Mouse (Mus musculus): ENCODE results near the gene Dixdc1. TPM values are rescaled to one million over a fixed set of nuclear protein-coding genes. Genes with fewer than 3 reads are reported as not detected.

The Dixdc1 gene
- total and polyA plus RNA-seq, 3 experiments, result 0.07 TPM; not detected in 2

DNA sequence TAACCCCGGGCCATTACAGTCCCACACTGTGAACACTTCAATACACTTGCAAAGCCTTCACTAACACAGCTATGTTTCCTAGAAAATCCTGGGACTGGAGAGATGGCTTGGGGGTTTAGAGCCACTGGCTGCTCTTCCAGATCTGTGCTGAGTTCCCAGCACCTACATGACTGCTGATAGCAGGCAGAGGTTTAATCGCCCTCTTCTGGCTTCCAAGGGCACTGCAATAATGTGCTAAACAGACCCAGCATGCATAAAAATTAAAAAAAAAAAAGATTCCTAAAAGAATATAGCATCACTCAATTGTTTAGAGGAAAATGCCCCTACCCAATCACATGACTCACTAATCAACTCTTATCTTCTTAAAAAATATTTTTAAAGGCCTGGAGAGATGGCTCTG, 106.3 kb downstream of the Dixdc1 start:
- Histone ChIP-seq H3K4me1 (ENCODE audit: control insufficient read depth in 1 of 2, insufficient read depth in 2 of 2, low read length in 2 of 2) (peaks cover 0 to 10% of the 10 kb centered on the region in 2 experiments; a peak in 2 of 4 replicates), H3K9ac (ENCODE audit: control insufficient read depth, low read depth, low read length, poor library complexity, severe bottlenecking) (no peak overlapping the region), H3K79me2 (ENCODE audit: control insufficient read depth, insufficient read depth, low read length, poor library complexity) (peaks cover 1% of the 10 kb centered on the region), H3K9me3 (replicated peaks; ENCODE audit: insufficient read depth, low read length) (no peaks in the 10 kb centered on the region), H3K27ac (ENCODE audit: control insufficient read depth, low read depth, low read length) (no peak overlapping the region), H3K36me3 (ENCODE audit: control insufficient read depth in 1 of 2, insufficient read depth in 2 of 2, low read length in 2 of 2) (peaks cover 4 to 7% of the 10 kb centered on the region in 2 experiments), H3K4me3 (ENCODE audit: control insufficient read depth in 1 of 2, insufficient read depth in 1 of 2, low read depth in 2 of 2, low read length in 2 of 2) (no peak overlapping the region), H3K27me3 (ENCODE audit: control insufficient read depth in 1 of 2, insufficient read depth in 2 of 2, low read length in 2 of 2) (no peaks in the 10 kb centered on the region)
- peak; percentile 85 for DNase-seq (ENCODE audit: low read depth, low spot score)
- no peak for TF ChIP-seq NRF1 (IDR thresholded peaks at IDR 0.05; ENCODE audit: insufficient read depth, low read depth, low read length, poor library complexity, severe bottlenecking)
- peak; percentile 28; the same call in 1 of the 2 replicates for TF ChIP-seq GATA1 (IDR thresholded peaks at IDR 0.05; ENCODE audit: low read depth, low read length)
- TF ChIP-seq TBP (IDR thresholded peaks at IDR 0.05; ENCODE audit: low read depth, low read length), result no peak
- TF ChIP-seq ETS1 (IDR thresholded peaks at IDR 0.05; ENCODE audit: low read depth, low read length), result no peak
- TF ChIP-seq CHD2 (IDR thresholded peaks at IDR 0.05; ENCODE audit: low read length), result no peak
- peak; percentile 54 to 63 (median 60) for TF ChIP-seq CTCF (IDR thresholded peaks at IDR 0.05 in 2 of 3, conservative IDR thresholded peaks at IDR 0.05 in 1 of 3; ENCODE audit: control insufficient read depth in 1 of 3, insufficient read depth in 1 of 3, low read depth in 2 of 3, low read length in 3 of 3, poor library complexity in 1 of 3, severe bottlenecking in 1 of 3)
- no peak for TF ChIP-seq MXI1 (IDR thresholded peaks at IDR 0.05; ENCODE audit: low read depth, low read length)
- TF ChIP-seq MAFK (IDR thresholded peaks at IDR 0.05; ENCODE audit: borderline replicate concordance, low read depth, low read length), result no peak
- TF ChIP-seq HCFC1 (IDR thresholded peaks at IDR 0.05; ENCODE audit: low read depth, low read length), result no peak
- no peak for TF ChIP-seq MAX (IDR thresholded peaks at IDR 0.05; ENCODE audit: low read length)
- TF ChIP-seq MYB (IDR thresholded peaks at IDR 0.05; ENCODE audit: low read depth, low read length), result no peak
- TF ChIP-seq GABPA (IDR thresholded peaks at IDR 0.05; ENCODE audit: low read depth, low read length), result no peak
- no peak for TF ChIP-seq BHLHE40 (IDR thresholded peaks at IDR 0.05; ENCODE audit: borderline replicate concordance, low read depth, low read length)
- no peak for TF ChIP-seq MAZ (IDR thresholded peaks at IDR 0.05; ENCODE audit: low read depth, low read length)
- no peak for TF ChIP-seq POLR2AphosphoS5 (IDR thresholded peaks at IDR 0.05; ENCODE audit: borderline replicate concordance, low read depth, low read length)
- TF ChIP-seq POLR2A (IDR thresholded peaks at IDR 0.05; ENCODE audit: control insufficient read depth in 1 of 2, insufficient read depth in 1 of 2, low read depth in 1 of 2, low read length in 2 of 2, poor library complexity in 1 of 2), result no peak
- no peak for TF ChIP-seq USF1 (IDR thresholded peaks at IDR 0.05; ENCODE audit: low read depth, low read length)
- TF ChIP-seq RCOR1 (IDR thresholded peaks at IDR 0.05; ENCODE audit: low read depth, low read length), result no peak
- no peak for TF ChIP-seq JUND (IDR thresholded peaks at IDR 0.05; ENCODE audit: low read depth, low read length)
- TF ChIP-seq EP300 (IDR thresholded peaks at IDR 0.05; ENCODE audit: low read depth in 1 of 2, low read length in 2 of 2), result no peak
- TF ChIP-seq KAT2A (conservative IDR thresholded peaks at IDR 0.05; ENCODE audit: low read depth, low read length), result no peak
- TF ChIP-seq E2F4 (IDR thresholded peaks at IDR 0.05; ENCODE audit: borderline replicate concordance, low read depth, low read length), result no peak
- no peak; the same call in 1 of the 2 replicates for TF ChIP-seq MYC (IDR thresholded peaks at IDR 0.05; ENCODE audit: low read depth, low read length)
- TF ChIP-seq ZMIZ1 (IDR thresholded peaks at IDR 0.05; ENCODE audit: low read depth, low read length), result no peak
- TF ChIP-seq SIN3A (IDR thresholded peaks at IDR 0.05; ENCODE audit: low read length), result peak; percentile 23; the same call in 1 of the 2 replicates
- TF ChIP-seq TCF12 (IDR thresholded peaks at IDR 0.05; ENCODE audit: low read depth, low read length), result no peak
- peak; percentile 30 for TF ChIP-seq RAD21 (IDR thresholded peaks at IDR 0.05; ENCODE audit: low read depth, low read length)
- no peak for TF ChIP-seq POLR2AphosphoS2 (IDR thresholded peaks at IDR 0.05; ENCODE audit: low read length)
- peak; percentile 53 for TF ChIP-seq SMC3 (IDR thresholded peaks at IDR 0.05; ENCODE audit: low read depth, low read length)
- no peak for TF ChIP-seq NELFE (IDR thresholded peaks at IDR 0.05; ENCODE audit: low read depth, low read length)
- TF ChIP-seq UBTF (IDR thresholded peaks at IDR 0.05; ENCODE audit: borderline replicate concordance, insufficient read depth, low read depth, low read length), result no peak
- no peak for TF ChIP-seq CHD1 (IDR thresholded peaks at IDR 0.05; ENCODE audit: low read depth, low read length)
- TF ChIP-seq TAL1 (IDR thresholded peaks at IDR 0.05; ENCODE audit: low read length), result no peak
- TF ChIP-seq ZKSCAN1 (IDR thresholded peaks at IDR 0.05; ENCODE audit: low read depth, low read length), result no peak
- no peak for TF ChIP-seq MEF2A (IDR thresholded peaks at IDR 0.05; ENCODE audit: extremely low read depth, insufficient replicate concordance, low read depth, low read length, poor library complexity, severe bottlenecking)
- no peak for TF ChIP-seq ELF1 (IDR thresholded peaks at IDR 0.05; ENCODE audit: low read depth, low read length)
- TF ChIP-seq ZNF384 (IDR thresholded peaks at IDR 0.05; ENCODE audit: low read depth, low read length), result peak; percentile 91
- 0 out of 2 replicates have a peak, but pooled peaks have one; percentile 5 for TF ChIP-seq ZC3H11A (IDR thresholded peaks at IDR 0.05; ENCODE audit: low read depth, low read length)
